Mouse (Mus musculus): ENCODE results near the gene BC035947. TPM values are rescaled to one million over a fixed set of nuclear protein-coding genes. Genes with fewer than 3 reads are reported as not detected.
A peak's percentile ranks its signal among the peaks of the same experiment; 100 is the strongest.
"Not testable (repeated sequence)": the region's sequence is repeated elsewhere in the genome, so short reads cannot be mapped to it uniquely, and the experiment has no call there.

The BC035947 gene
- total RNA-seq, 2 experiments from 2014 or later: not detected

- DNase-seq: no peak
- intact Hi-C loops (cut with DNase I): no loop called here
Measured at GRCm38 (mm10) chr1:78507137-78507536, 4.8 kb downstream of the BC035947 start.

GRCm38 (mm10) chr1:78502527-78502926 is 9.4 kb downstream of the BC035947 start:
- DNase-seq: no peak
- intact Hi-C loops (cut with DNase I): no loop called here

GRCm38 (mm10) chr1:78501856-78502255 is 10.1 kb downstream of the BC035947 start:
- intact Hi-C loops (cut with DNase I); DNase-seq: not testable (repeated sequence)

GRCm38 (mm10) chr1:78501036-78501435 is 10.9 kb downstream of the BC035947 start:
- no peak for DNase-seq
- intact Hi-C loops (cut with DNase I): no loop called here

- DNase-seq: no peak
- intact Hi-C loops (cut with DNase I): no loop called here
Measured at GRCm38 (mm10) chr1:78490143-78490542, 21.8 kb downstream of the BC035947 start.

- intact Hi-C loops (cut with DNase I): no loop called here
Measured at GRCm38 (mm10) chr1:78488752-78489492, 23.0 kb downstream of the BC035947 start, which contains the start of gene Farsb. Farsb (minus strand) TSS chr1:78488897.

GRCm38 (mm10) chr1:78488427-78488751 is 23.6 kb downstream of the BC035947 start:
- intact Hi-C loops (cut with DNase I): no loop called here
- no peak for DNase-seq

More at GRCm38 (mm10) chr1:78488752-78489492, 23.0 kb downstream of the BC035947 start, which contains the start of gene Farsb:
- peak; percentile 89 to 93 for DNase-seq

- intact Hi-C loops (cut with DNase I): no loop called here
Measured at GRCm38 (mm10) chr1:78484361-78484760, 27.6 kb downstream of the BC035947 start.

GRCm38 (mm10) chr1:78483430-78483829 is 28.5 kb downstream of the BC035947 start:
- DNase-seq: no peak
- intact Hi-C loops (cut with DNase I): no loop called here

More at GRCm38 (mm10) chr1:78484361-78484760, 27.6 kb downstream of the BC035947 start:
- DNase-seq: no peak

GRCm38 (mm10) chr1:78472441-78472840 is 39.5 kb downstream of the BC035947 start:
- intact Hi-C loops (cut with DNase I): no loop called here

GRCm38 (mm10) chr1:78454659-78455058 is 57.3 kb downstream of the BC035947 start:
- intact Hi-C loops (cut with DNase I): loop anchor here (10.0 kb wide), 1 partner anchor 480 kb away; no protein-coding TSS in a partner anchor
- DNase-seq: peak in 1 of 2 experiments; percentile 17

More at GRCm38 (mm10) chr1:78472441-78472840, 39.5 kb downstream of the BC035947 start:
- DNase-seq: no peak

GRCm38 (mm10) chr1:78453886-78454285 is 58.1 kb downstream of the BC035947 start:
- intact Hi-C loops (cut with DNase I): loop anchor here (10.0 kb wide), 1 partner anchor 479 kb away; no protein-coding TSS in a partner anchor
- no peak for DNase-seq

- DNase-seq: no peak
- intact Hi-C loops (cut with DNase I): loop anchor here (10.0 kb wide), 1 partner anchor 478 kb away; no protein-coding TSS in a partner anchor
Measured at GRCm38 (mm10) chr1:78452544-78452943, 59.4 kb downstream of the BC035947 start.

- DNase-seq: no peak
- intact Hi-C loops (cut with DNase I): loop anchor here (10.0 kb wide), 1 partner anchor 476 kb away; no protein-coding TSS in a partner anchor
Measured at GRCm38 (mm10) chr1:78451070-78451854, 60.7 kb downstream of the BC035947 start.

GRCm38 (mm10) chr1:78448091-78448490 is 63.9 kb downstream of the BC035947 start:
- intact Hi-C loops (cut with DNase I): no loop called here
- no peak for DNase-seq

Other genes with a start within 250 kb of the BC035947 start
- gene Sgpp2, start 201.8 kb downstream of the BC035947 start, total RNA-seq (2021): under 1 TPM in 1 of 2 experiments, not detected in 1; 0.08 TPM
- gene Farsb, start 23.3 kb downstream of the BC035947 start, total RNA-seq (2021): 10 to 100 TPM; 49.0 to 50.0 TPM
- not detected for gene Mogat1, start 1.2 kb downstream of the BC035947 start, total RNA-seq (2021)
- 1 to 10 TPM; 4.3 to 5.4 TPM for gene Acsl3, start 145.7 kb upstream of the BC035947 start, total RNA-seq (2021)
- gene Utp14b, start 145.9 kb upstream of the BC035947 start, total RNA-seq (2021): 1 to 10 TPM in 1 of 2 experiments, under 1 TPM in 1; 0.98 to 1.1 TPM